11 mouse cellular contexts compared by ENCODE assay signal in the genomic region with DNA sequence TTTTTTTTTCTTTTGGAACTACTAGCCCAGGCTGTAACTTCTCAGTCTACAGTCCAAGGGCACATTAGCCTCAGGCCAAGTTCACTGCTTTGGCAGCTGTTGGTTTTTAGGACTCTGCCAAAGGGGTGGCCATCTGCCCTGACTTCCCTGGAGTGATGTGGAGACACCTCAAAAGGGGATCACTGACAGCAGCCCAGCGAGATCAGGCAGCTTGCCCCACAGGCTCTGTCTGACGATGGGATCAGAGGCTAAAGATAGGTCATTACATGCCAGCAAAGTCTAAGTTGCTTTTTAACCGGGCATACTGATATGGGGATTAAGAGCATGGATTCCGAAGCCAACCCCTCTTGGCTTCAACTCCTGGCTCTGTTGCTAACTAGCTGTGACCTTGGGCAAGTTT. TPM values are rescaled to one million over a fixed set of nuclear protein-coding genes. Genes with fewer than 3 reads are reported as not detected.
A peak's percentile ranks its signal among the peaks of the same experiment; 100 is the strongest.
DNase-seq lines count a peak whose midpoint lies in the region; ATAC-seq and TF ChIP-seq lines count a peak whose summit lies in the region.
"Had no signal": no experiment of that assay in that cellular context is flagged by ENCODE, and none has a peak within 500 bp of the region (broad histone marks: within the 10 kb centered on the region; RNA-seq: fewer than 3 reads in every experiment).

No protein-coding gene starts in this region.

- intact Hi-C loops in heart, postnatal 10 days (cut with DNase I) = no loop called here

- peak; percentile 64 for DNase-seq in adrenal gland, postnatal 10 days
- no peak for DNase-seq in adrenal gland, postnatal 4 days (ENCODE audit: low spot score in 2 of 2)
- DNase-seq in lung, adult 18-20 months = peak; percentile 54 to 66
- no peak for DNase-seq in lung, adult 2 months
- peak; percentile 79 to 87 for DNase-seq in heart, postnatal 10 days
- DNase-seq in skeletal muscle tissue, adult 2 months (ENCODE audit: low read depth, low spot score) = peak; percentile 92
- no peak for DNase-seq in embryo, embryonic 11 days

- TF ChIP-seq POLR2A in lung, adult 2 months (IDR thresholded peaks at IDR 0.05; ENCODE audit: borderline replicate concordance, extremely low read depth, low read depth, low read length) = no peak

- WGBS in lung, adult 2 months = 61% methylated on average over 4 of the region's 4 CpGs

- no peak for TF ChIP-seq CTCF in lung, adult 2 months (IDR thresholded peaks at IDR 0.05; ENCODE audit: insufficient read depth, low read length)

- no peak overlapping the region for H3K4me3 ChIP-seq in lung, adult 2 months (replicated peaks; ENCODE audit: extremely low read depth, low read depth, low read length)
- H3K4me3 ChIP-seq: limb, embryonic 12.5 days had no signal

- no peak for ATAC-seq in erythroblast, adult 5-6 weeks (replicated peaks; ENCODE audit: low FRiP score, poor library complexity, severe bottlenecking)
- ATAC-seq: intestine, postnatal 0 days had no signal

- 0 out of 2 replicates have a peak, but pooled peaks cover 4% of the 10 kb centered on the region for H3K4me1 ChIP-seq in lung, adult 2 months (ENCODE audit: control insufficient read depth, insufficient read depth, low read length)

RNA-seq across cellular contexts. Expression of a gene that starts 38.9 kb away (rescaled TPM):
- total RNA-seq in adrenal gland, postnatal 10 days (2021) = 10 to 100 TPM in 1 of 2 experiments, 1 to 10 TPM in 1; 7.6 to 12.2 TPM
- total RNA-seq in adrenal gland, postnatal 4 days (2021) = 10 to 100 TPM; 15.5 to 23.5 TPM
- 0.04 TPM in 1 of 2 replicates, not detected in the other for polyA plus RNA-seq in lung, adult 2 months (2012; rRNA removed)
- total RNA-seq in heart, postnatal 10 days (2021) = not detected
- total RNA-seq in erythroblast, adult 5-6 weeks (2015; ENCODE audit: low replicate concordance) = not detected in 2 replicates
- total RNA-seq in erythroblast, adult 5-6 weeks (2017; ENCODE audit: low replicate concordance) = not detected in 2 replicates
- total RNA-seq: MEL had no signal

RNA-seq across cellular contexts. Expression of a gene that starts 39.4 kb away (rescaled TPM):
- total RNA-seq in adrenal gland, postnatal 10 days (2021) = 10 to 100 TPM; 73.1 to 77.3 TPM
- total RNA-seq in adrenal gland, postnatal 4 days (2021) = 100 to 1,000 TPM; 106 to 107 TPM
- polyA plus RNA-seq in lung, adult 2 months (2012; rRNA removed) = 11.1 and 17.5 TPM in 2 replicates
- total RNA-seq in heart, postnatal 10 days (2021) = 100 to 1,000 TPM; 107 to 127 TPM
- total RNA-seq in erythroblast, adult 5-6 weeks (2015; ENCODE audit: low replicate concordance) = 20.2 and 22.4 TPM in 2 replicates
- 20.9 and 22.4 TPM in 2 replicates for total RNA-seq in erythroblast, adult 5-6 weeks (2017; ENCODE audit: low replicate concordance)

Comparison
In these comparisons a context has a peak if more than half of its experiments do, and no peak if none do; other contexts are left out.
1. DNase-seq: peak in adrenal gland, postnatal 10 days (single experiment), lung, adult 18-20 months (2 of 2), heart, postnatal 10 days (2 of 2) and skeletal muscle tissue, adult 2 months (single experiment); none in adrenal gland, postnatal 4 days (0 of 2), lung, adult 2 months (single experiment) and embryo, embryonic 11 days (single experiment).
2. RNA of a gene that starts 38.9 kb away (total RNA-seq): 15.5 to 23.5 TPM in adrenal gland, postnatal 4 days and 7.6 to 12.2 TPM in adrenal gland, postnatal 10 days; not detected in heart, postnatal 10 days and not detected in erythroblast, adult 5-6 weeks; every median in the first group is over 4 times any median in the second.